Mouse (Mus musculus): ENCODE results near the gene Chl1. TPM values are rescaled to one million over a fixed set of nuclear protein-coding genes. Genes with fewer than 3 reads are reported as not detected.

The Chl1 gene
- polyA plus RNA-seq, 1 experiment from 2014 or later: 130 TPM

DNA sequence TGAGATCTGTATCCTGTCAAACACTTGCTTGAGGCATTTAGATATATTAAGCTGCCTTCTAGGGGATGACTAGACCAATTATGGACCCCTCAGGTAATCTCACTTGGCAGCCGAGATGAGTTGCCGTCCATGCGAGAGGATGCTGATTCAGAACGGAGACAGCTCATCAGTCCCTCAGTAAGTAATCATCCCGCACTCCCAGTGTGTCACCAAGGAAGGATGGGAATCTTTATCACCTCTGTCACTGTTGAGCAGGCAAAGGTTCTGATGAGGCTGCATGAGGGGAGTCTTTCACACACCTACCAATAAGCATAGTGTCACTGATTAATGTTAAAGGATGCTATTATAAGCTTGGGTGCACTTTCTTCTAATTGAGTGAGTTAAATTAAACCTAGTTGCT lies 270.7 kb downstream of the Chl1 start:
- H3K4me3 ChIP-seq (ENCODE audit: low read depth, low read length): no peak overlapping the region
- H3K27ac ChIP-seq (ENCODE audit: low read depth, low read length): no peak overlapping the region
- no peaks in the 10 kb centered on the region for H3K36me3 ChIP-seq (ENCODE audit: control insufficient read depth, insufficient read depth, low read length)
- WGBS: 67% methylated on average over 5 of the region's 5 CpGs
- no peak for ATAC-seq (ENCODE audit: low read depth)
- H3K9ac ChIP-seq (replicated peaks; ENCODE audit: low read depth, low read length): no peak overlapping the region
- H3K4me1 ChIP-seq (ENCODE audit: control insufficient read depth, insufficient read depth, low read length): no peaks in the 10 kb centered on the region
- no peak overlapping the region for H3K4me2 ChIP-seq (ENCODE audit: low read depth, low read length)
- H3K9me3 ChIP-seq (ENCODE audit: control insufficient read depth, low read length): no peaks in the 10 kb centered on the region
- H3K27me3 ChIP-seq (ENCODE audit: control insufficient read depth, insufficient read depth, low read length): no peaks in the 10 kb centered on the region

DNA sequence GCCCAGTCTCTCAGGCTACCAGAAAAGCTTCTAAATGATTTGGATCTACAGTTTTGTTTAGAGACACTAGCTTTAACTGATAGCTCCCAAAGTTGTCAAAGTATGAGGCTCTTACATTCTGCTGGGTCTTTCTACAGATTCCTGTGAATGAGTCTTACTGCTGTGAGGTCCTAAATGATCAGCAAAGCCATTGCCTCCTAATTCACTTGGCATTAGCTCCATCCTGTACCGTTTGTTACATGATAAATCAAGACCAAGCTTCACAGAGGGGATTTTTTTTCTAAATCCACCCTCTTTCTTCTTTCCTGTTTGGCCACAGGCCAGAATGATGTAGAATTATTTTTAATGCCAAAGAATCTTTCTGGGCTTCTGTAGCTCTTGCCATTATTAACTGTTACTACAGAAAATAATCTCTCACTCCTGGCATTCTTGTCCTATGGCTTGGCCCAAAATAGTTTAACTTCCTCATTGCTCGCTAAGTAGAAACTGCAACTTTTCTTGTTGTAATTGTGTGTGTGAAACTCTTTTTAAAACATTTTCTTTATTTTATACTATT lies 280.8 kb downstream of the Chl1 start:
- Histone ChIP-seq H3K4me2 (ENCODE audit: low read depth, low read length) (no peak overlapping the region), H3K27me3 (ENCODE audit: control insufficient read depth, insufficient read depth, low read length) (no peaks in the 10 kb centered on the region), H3K4me3 (ENCODE audit: low read depth, low read length) (no peak overlapping the region), H3K36me3 (ENCODE audit: control insufficient read depth, insufficient read depth, low read length) (no peaks in the 10 kb centered on the region), H3K27ac (ENCODE audit: low read depth, low read length) (no peak overlapping the region), H3K4me1 (ENCODE audit: control insufficient read depth, insufficient read depth, low read length) (no peaks in the 10 kb centered on the region), H3K9me3 (ENCODE audit: control insufficient read depth, low read length) (no peaks in the 10 kb centered on the region), H3K9ac (replicated peaks; ENCODE audit: low read depth, low read length) (no peak overlapping the region)
- WGBS: 53% methylated on average over 2 of the region's 2 CpGs
- ATAC-seq (ENCODE audit: low read depth): no peak

DNA sequence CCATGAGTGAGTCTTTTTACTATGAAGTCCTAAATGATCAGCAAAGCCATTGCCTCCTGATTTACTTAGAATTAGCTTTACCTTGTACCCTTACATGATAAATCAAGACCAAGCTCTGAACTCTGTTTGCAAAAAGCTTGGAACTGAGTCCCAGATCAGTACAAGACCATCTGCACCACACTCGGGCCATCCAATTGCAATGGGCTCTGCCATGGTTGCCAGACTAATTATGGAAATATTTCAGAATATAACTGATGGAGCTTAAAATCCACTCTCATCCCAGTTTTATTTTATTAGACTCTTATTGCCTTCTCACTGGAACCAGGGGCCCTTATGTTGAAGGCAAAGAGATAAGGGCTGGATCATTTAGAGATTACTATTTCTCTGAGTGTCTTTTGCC lies 284.9 kb downstream of the Chl1 start:
- H3K4me1 ChIP-seq (ENCODE audit: control insufficient read depth, insufficient read depth, low read length): no peaks in the 10 kb centered on the region

More for the DNA sequence above, 284.9 kb downstream of the Chl1 start:
- no peaks in the 10 kb centered on the region for H3K36me3 ChIP-seq (ENCODE audit: control insufficient read depth, insufficient read depth, low read length)
- 74% methylated on average over 1 of the region's 1 CpGs for WGBS
- ATAC-seq (ENCODE audit: low read depth): no peak
- H3K27ac ChIP-seq (ENCODE audit: low read depth, low read length): no peak overlapping the region
- no peak overlapping the region for H3K9ac ChIP-seq (replicated peaks; ENCODE audit: low read depth, low read length)
- no peak overlapping the region for H3K4me3 ChIP-seq (ENCODE audit: low read depth, low read length)
- no peaks in the 10 kb centered on the region for H3K27me3 ChIP-seq (ENCODE audit: control insufficient read depth, insufficient read depth, low read length)
- no peak overlapping the region for H3K4me2 ChIP-seq (ENCODE audit: low read depth, low read length)
- no peaks in the 10 kb centered on the region for H3K9me3 ChIP-seq (ENCODE audit: control insufficient read depth, low read length)

Data from neural tube, embryonic 14.5 days (tissue).